Mouse (Mus musculus) cerebellum, adult 8-10 months (tissue): ENCODE measurements around the gene Ppard.
"Not testable (repeated sequence)": the region's sequence is repeated elsewhere in the genome, so short reads cannot be mapped to it uniquely, and the experiment has no call there.

Experiments
- DNase-seq: peaks from one replicate; pipeline ENCODE4 v3.0.0; 2022

Gene Ppard

DNA sequence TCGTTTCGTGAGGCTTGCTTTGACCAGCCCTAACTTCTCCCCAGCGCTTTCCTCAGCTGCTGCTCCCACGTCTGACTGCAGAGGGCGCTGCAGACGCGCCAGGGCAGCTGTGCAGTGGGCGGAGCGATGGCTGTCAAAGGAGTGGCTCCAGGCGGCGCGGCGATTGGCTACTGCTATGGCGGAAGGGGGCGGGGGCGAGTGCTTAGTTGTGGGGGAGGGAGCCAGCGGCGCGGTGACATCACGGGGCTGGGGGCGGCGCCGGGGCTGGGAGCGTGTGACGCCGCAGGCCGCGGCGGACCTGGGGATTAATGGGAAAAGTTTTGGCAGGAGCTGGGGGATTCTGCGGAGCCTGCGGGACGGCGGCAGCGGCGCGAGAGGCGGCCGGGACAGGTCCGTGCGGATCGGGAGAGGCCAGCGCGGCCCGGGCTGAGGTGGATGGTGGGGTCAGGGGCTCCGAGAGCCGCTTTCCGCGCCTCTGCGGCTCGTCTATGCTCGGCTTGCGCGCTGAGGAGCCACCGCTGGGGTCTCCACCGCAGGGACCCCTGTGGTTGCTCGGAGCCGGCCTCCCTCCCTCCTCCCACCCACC is at the start of gene Ppard:
Gene Ppard (plus strand): TSS at position 226 of the 586 bp plus-strand sequence.
- DNase-seq = peak; percentile 96

- no peak for DNase-seq
These were observed 47.4 kb upstream of the Ppard start for GRCm38 (mm10) chr17:28184971-28185638.

DNA sequence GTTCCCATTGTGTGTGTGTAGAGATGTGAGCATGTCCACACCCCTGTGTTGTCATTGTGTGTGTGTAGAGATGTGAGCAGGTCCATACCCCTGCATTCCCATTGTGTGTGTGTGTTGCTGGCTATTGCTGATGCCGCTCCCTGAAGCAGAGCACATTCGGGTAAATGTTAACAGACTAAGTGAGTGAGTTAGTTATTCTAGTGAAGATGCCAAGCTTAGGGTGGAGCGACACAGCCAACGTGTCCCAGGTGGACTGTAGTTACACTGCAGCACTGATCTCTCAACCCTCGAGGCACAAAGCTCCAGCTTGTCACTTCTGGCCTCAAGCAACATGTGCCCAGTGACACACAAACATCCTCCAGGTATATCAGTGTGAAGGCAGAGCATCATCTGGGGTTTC is 44.2 kb upstream of the Ppard start:
- DNase-seq = no peak

- no peak for DNase-seq
These were observed 39.7 kb upstream of the Ppard start for GRCm38 (mm10) chr17:28192754-28193153.

- DNase-seq = no peak
These were observed 38.9 kb upstream of the Ppard start for GRCm38 (mm10) chr17:28193559-28193958.

DNA sequence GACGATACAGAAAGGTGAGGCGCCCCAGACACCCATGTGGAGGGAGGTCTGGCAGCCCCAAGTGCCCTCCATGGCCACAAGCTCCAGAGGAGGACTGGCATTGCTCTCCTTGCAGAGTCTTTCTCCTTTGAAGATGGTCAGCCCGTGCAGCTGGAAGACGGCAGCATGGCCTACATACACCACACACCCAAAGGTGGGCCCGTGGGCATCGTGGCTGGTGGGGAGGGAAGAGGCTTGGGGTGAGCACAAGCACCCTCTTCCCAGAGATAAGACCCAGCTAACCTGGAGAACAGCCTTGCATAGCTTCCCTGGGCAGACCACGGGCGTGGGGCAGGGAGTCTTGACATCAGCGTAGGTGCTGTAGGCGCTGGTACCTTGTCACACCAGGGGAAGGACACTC is 37.5 kb upstream of the Ppard start:
- no peak for DNase-seq

GRCm38 (mm10) chr17:28197646-28198045 is 34.9 kb upstream of the Ppard start:
- no peak for DNase-seq

DNA sequence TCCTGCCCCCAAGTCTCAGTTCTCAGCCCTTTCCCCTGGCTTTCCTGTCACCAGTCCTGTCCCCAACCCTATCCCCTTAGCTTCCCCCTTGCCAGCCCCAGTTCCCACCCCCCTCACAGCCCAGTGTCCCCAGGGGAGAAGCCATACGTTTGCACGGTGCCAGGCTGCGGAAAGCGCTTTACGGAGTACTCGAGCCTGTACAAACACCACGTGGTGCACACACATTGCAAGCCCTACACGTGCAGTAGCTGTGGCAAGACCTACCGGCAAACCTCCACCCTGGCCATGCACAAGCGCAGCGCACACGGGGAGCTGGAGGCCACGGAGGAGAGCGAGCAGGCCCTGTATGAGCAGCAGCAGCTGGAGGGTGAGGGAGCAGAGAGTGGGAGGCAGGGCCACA is 30.5 kb upstream of the Ppard start:
- DNase-seq = no peak

GRCm38 (mm10) chr17:28204052-28204720 is 28.3 kb upstream of the Ppard start:
- peak; percentile 48 for DNase-seq

DNA sequence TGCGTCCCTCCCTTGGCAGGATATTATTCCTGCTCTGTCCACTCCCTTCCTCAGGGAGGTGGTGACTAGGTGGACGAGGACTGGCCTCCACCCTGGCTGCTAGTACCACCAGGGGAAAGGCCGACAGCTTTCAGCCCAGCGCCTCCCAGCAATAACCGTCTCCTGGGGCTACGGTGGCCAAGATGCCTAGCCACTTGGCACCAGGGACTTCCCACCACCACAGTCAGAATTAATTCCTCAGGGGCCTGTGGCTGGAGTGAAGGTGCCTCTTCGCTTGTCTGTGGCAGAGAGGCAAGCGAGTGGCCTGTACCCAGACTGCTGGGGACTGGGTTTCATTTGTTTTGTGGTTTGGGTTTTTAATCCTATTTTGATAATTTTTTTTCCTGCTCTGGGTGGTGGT is 27.1 kb upstream of the Ppard start:
- no peak for DNase-seq

- DNase-seq = no peak
These were observed 25.4 kb upstream of the Ppard start for GRCm38 (mm10) chr17:28207092-28207491.

- no peak for DNase-seq
These were observed 24.7 kb upstream of the Ppard start, which contains the start of gene Def6 for GRCm38 (mm10) chr17:28207591-28208313. Gene Def6, plus strand, starts transcription at chr17:28207778.

DNA sequence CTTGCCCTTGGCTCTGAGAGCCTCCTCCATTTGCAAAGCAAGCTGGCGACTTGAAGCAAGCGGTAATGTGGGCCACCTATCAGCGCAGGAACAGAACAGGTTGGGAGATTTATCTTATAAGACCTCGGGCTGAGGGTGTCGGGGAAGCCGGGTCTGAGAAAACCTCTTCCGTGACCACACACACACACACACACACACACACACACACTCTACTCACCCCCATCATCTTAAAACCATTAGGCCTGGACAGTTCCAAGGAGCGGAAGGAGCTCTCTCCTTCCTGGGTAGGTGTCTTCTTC is 24.2 kb upstream of the Ppard start:
- DNase-seq = no peak

DNA sequence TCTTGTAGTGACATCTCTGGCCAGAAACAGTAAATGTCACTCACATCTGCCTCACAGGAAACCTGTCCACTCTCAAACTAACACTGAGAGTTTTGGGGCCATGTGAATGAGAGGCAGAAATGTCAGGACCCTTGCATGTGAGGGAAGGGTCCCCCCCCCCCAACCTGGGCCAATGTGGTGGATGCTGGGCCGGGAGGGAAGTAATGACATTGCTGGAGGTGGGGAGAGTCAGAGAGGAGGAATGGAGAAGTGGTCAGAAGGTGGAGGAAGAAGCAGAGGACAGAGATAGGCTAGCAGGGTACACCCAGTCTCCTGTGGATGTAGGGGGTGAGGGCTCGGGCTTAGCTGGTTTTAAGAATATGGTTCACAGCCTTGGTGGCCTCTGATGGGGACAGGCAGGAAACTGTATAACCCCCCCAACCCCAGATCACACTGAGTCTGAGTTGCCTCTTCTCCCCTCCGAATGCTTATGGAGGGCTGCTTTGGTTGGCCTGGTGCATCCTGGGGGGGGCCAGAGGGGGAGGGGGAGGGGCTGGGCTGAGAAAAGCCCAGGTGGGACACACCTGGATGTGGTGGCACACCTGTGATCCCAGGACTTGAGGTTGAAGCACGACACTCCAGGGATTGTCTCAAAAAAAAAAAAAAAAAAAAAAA is 22.9 kb upstream of the Ppard start:
- no peak for DNase-seq

GRCm38 (mm10) chr17:28211921-28212341 is 20.6 kb upstream of the Ppard start:
- no peak for DNase-seq

DNA sequence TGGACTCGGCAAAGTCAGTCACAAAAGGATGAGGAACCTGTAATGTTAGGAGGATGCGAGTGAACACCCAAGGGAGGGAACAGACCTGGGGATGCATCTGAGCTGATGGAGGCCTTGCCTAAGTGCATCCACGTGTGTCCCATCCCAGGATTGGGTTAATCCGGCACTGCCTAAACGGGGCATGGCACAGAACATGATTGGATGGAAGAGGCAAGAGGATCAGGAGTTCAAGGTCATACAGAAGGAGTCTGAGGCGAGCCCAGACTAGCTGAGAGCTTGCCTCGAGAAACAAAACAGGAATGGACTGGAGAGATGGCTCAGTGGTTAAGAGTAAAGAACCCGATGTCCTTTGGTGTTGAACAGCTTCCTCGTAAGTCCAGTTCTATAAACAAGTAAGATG is 20.1 kb upstream of the Ppard start:
- DNase-seq = no peak

DNA sequence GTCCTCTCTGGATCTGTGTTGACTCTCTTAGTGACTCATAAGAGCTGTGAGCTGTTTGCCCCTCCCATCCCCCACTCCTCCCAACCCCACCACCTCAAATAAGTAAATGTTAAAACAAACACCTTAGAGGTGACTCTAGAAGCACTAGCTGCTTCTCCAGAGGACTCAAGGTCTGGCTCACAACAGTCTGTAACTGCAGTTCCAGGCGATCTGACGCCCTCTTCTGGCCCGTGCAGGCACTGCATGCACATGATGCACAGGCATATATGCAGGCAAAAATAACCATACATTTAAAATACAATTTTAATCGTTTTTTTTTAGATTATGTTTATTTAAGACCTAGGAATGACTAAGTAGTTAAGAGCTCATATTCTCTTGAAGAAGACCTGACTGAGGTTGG is 19.3 kb upstream of the Ppard start:
- DNase-seq = no peak

- DNase-seq = no peak
These were observed 15.7 kb upstream of the Ppard start for GRCm38 (mm10) chr17:28216791-28217190.

GRCm38 (mm10) chr17:28217721-28218649 is 14.5 kb upstream of the Ppard start:
- DNase-seq = no peak

- DNase-seq = not testable (repeated sequence)
These were observed 10.0 kb upstream of the Ppard start for GRCm38 (mm10) chr17:28222463-28222862.

GRCm38 (mm10) chr17:28223561-28224391 is 8.7 kb upstream of the Ppard start:
- DNase-seq = peak; percentile 90
